ENCODE assay signal across 11 mouse cellular contexts in the genomic region with DNA sequence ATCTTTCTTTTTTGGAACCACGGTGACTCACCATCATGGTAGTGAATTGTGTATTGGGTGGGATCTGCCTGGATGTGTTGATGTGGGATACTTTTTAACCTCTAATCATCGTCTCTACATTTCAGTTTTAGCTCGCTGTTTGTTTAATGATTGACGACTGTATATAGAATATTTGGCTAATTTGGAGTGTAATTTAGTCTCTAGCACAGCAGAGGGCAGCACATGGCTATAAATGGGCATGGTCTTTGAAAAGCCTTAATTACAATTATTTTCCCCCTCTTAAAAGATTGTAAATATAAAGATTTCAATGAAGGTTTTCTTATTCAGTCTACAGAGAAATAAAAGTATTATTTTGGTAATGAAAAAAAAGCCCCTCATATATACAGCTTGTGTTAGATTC. TPM values are rescaled to one million over a fixed set of nuclear protein-coding genes. Genes with fewer than 3 reads are reported as not detected.
A peak's percentile ranks its signal among the peaks of the same experiment; 100 is the strongest.
DNase-seq lines count a peak whose midpoint lies in the region; ATAC-seq and TF ChIP-seq lines count a peak whose summit lies in the region.
"Had no signal": no experiment of that assay in that cellular context is flagged by ENCODE, and none has a peak within 500 bp of the region (broad histone marks: within the 10 kb centered on the region; RNA-seq: fewer than 3 reads in every experiment).

No protein-coding gene starts in this region.

- intact Hi-C loops in left cerebral cortex, adult 2 months (cut with DNase I) = loop anchor here (5.0 kb wide), 1 partner anchor 1035 kb away; no protein-coding TSS in a partner anchor
- intact Hi-C loops in left cerebral cortex, postnatal 10 days (cut with DNase I) = loop anchor here (10.0 kb wide), 1 partner anchor 1038 kb away; no protein-coding TSS in a partner anchor

- dilution Hi-C loops in CH12.LX (cut with MboI; ENCODE audit: extremely low pct_ligation_motif_present, extremely low pct_unique_long_range_greater_than_20kb, low sequenced_read_pairs) = no loop called here

- TF ChIP-seq RAD21 in CH12.LX (IDR thresholded peaks at IDR 0.05; ENCODE audit: low read depth, low read length) = peak; percentile 91

- peak; percentile 52 for DNase-seq in forebrain, embryonic 14.5 days (ENCODE audit: low spot score)
- DNase-seq in forebrain, embryonic 10.5 days (ENCODE audit: extremely low spot score, low spot score) = no peak
- DNase-seq in left cerebral cortex, adult 2 months (ENCODE audit: extremely low spot score in 1 of 2, low spot score in 2 of 2) = no peak
- DNase-seq in left cerebral cortex, postnatal 10 days (ENCODE audit: extremely low spot score in 1 of 2, low spot score in 2 of 2) = no peak
- no peak for DNase-seq in CH12.LX (ENCODE audit: extremely low read depth)
- peak; percentile 43 for DNase-seq in lung, postnatal 0 days (ENCODE audit: low spot score)
- no peak for DNase-seq in left cerebral cortex, adult 18-20 months (ENCODE audit: low spot score in 2 of 2)
- DNase-seq in ovary, adult 18-20 months (ENCODE audit: low spot score) = no peak
- DNase-seq: liver, embryonic 13.5 days had no signal

- no peak overlapping the region for H3K4me2 ChIP-seq in forebrain, embryonic 14.5 days (ENCODE audit: low read length)
- no peak overlapping the region; the same call in 1 of the 2 replicates for H3K4me2 ChIP-seq in CH12.LX (ENCODE audit: insufficient read depth, low read depth, poor library complexity, severe bottlenecking)
- H3K4me2 ChIP-seq in lung, postnatal 0 days (replicated peaks; ENCODE audit: low read depth, low read length) = no peak overlapping the region
- H3K4me2 ChIP-seq: liver, embryonic 13.5 days; stomach, embryonic 15.5 days had no signal

- no peaks in the 10 kb centered on the region for H3K9me3 ChIP-seq in forebrain, embryonic 14.5 days (replicated peaks; ENCODE audit: control insufficient read depth, low read length)
- no peaks in the 10 kb centered on the region for H3K9me3 ChIP-seq in forebrain, embryonic 10.5 days
- H3K9me3 ChIP-seq in CH12.LX (replicated peaks; ENCODE audit: low read length) = no peaks in the 10 kb centered on the region
- no peaks in the 10 kb centered on the region for H3K9me3 ChIP-seq in lung, postnatal 0 days (ENCODE audit: low read length)
- H3K9me3 ChIP-seq: heart, embryonic 10.5 days; liver, embryonic 13.5 days; stomach, embryonic 15.5 days had no signal

- no peak overlapping the region for H3K27ac ChIP-seq in forebrain, embryonic 14.5 days (ENCODE audit: low read depth, low read length)
- no peak overlapping the region for H3K27ac ChIP-seq in forebrain, embryonic 10.5 days
- no peak overlapping the region for H3K27ac ChIP-seq in left cerebral cortex, adult 2 months
- no peak overlapping the region for H3K27ac ChIP-seq in CH12.LX (ENCODE audit: insufficient read depth, low read depth)
- no peak overlapping the region for H3K27ac ChIP-seq in lung, postnatal 0 days (ENCODE audit: low read length)
- H3K27ac ChIP-seq: heart, embryonic 10.5 days; liver, embryonic 13.5 days; stomach, embryonic 15.5 days had no signal

- no peak for ATAC-seq in forebrain, embryonic 14.5 days
- no peak for ATAC-seq in lung, postnatal 0 days

- peak; percentile 67 for TF ChIP-seq CTCF in left cerebral cortex, adult 2 months (IDR thresholded peaks at IDR 0.05)
- TF ChIP-seq CTCF in CH12.LX (conservative IDR thresholded peaks at IDR 0.05 in 1 of 2, IDR thresholded peaks at IDR 0.05 in 1 of 2; ENCODE audit: low read depth in 2 of 2, low read length in 2 of 2) = peak; percentile 4 to 84; a peak in 2 of 4 replicates
- peak; percentile 63 for TF ChIP-seq CTCF in lung, postnatal 0 days (IDR thresholded peaks at IDR 0.05)

- no peak overlapping the region for H3K9ac ChIP-seq in forebrain, embryonic 14.5 days (ENCODE audit: low read length)
- no peak overlapping the region for H3K9ac ChIP-seq in CH12.LX (ENCODE audit: insufficient read depth, low read depth)
- no peak overlapping the region for H3K9ac ChIP-seq in lung, postnatal 0 days (replicated peaks; ENCODE audit: low read depth)
- H3K9ac ChIP-seq: liver, embryonic 13.5 days; stomach, embryonic 15.5 days had no signal

- H3K27me3 ChIP-seq in forebrain, embryonic 14.5 days (replicated peaks; ENCODE audit: control insufficient read depth, insufficient read depth, low read length) = no peaks in the 10 kb centered on the region
- no peaks in the 10 kb centered on the region for H3K27me3 ChIP-seq in forebrain, embryonic 10.5 days (ENCODE audit: poor library complexity, severe bottlenecking)
- no peaks in the 10 kb centered on the region for H3K27me3 ChIP-seq in CH12.LX (replicated peaks)
- H3K27me3 ChIP-seq in lung, postnatal 0 days (replicated peaks; ENCODE audit: insufficient read depth, low read length) = no peaks in the 10 kb centered on the region
- H3K27me3 ChIP-seq: liver, embryonic 13.5 days; stomach, embryonic 15.5 days had no signal

- H3K36me3 ChIP-seq in forebrain, embryonic 14.5 days (ENCODE audit: control insufficient read depth, insufficient read depth, low read length) = 0 out of 2 replicates have a peak, but pooled peaks cover 5% of the 10 kb centered on the region
- no peaks in the 10 kb centered on the region for H3K36me3 ChIP-seq in forebrain, embryonic 10.5 days (replicated peaks)
- no peaks in the 10 kb centered on the region for H3K36me3 ChIP-seq in CH12.LX (replicated peaks in 1 of 2; ENCODE audit: control insufficient read depth in 1 of 2, insufficient read depth in 1 of 2, low read length in 1 of 2)
- H3K36me3 ChIP-seq in lung, postnatal 0 days (ENCODE audit: insufficient read depth, low read length) = no peaks in the 10 kb centered on the region
- H3K36me3 ChIP-seq: heart, embryonic 10.5 days; liver, embryonic 13.5 days; stomach, embryonic 15.5 days had no signal

- no peak overlapping the region for H3K4me3 ChIP-seq in forebrain, embryonic 14.5 days (ENCODE audit: low read depth, low read length)
- no peak overlapping the region for H3K4me3 ChIP-seq in forebrain, embryonic 10.5 days
- H3K4me3 ChIP-seq in left cerebral cortex, adult 2 months = no peak overlapping the region
- no peak overlapping the region for H3K4me3 ChIP-seq in CH12.LX (replicated peaks in 1 of 3; ENCODE audit: low read depth in 2 of 3, low read length in 2 of 3, poor library complexity in 1 of 3)
- H3K4me3 ChIP-seq in lung, postnatal 0 days (ENCODE audit: low read depth, low read length) = no peak overlapping the region
- H3K4me3 ChIP-seq: heart, embryonic 10.5 days; liver, embryonic 13.5 days; stomach, embryonic 15.5 days had no signal

- H3K79me2 ChIP-seq in CH12.LX (replicated peaks; ENCODE audit: control insufficient read depth, extremely low read depth, insufficient read depth, poor library complexity, severe bottlenecking) = no peaks in the 10 kb centered on the region

- in situ Hi-C loops in CH12.LX (cut with MboI; ENCODE audit: low pct_ligation_motif_present, low pct_unique_long_range_greater_than_20kb, low sequenced_read_pairs) = loop anchor here (5.0 kb wide), 1 partner anchor 90 kb away; no protein-coding TSS in a partner anchor

- no peak for TF ChIP-seq POLR2A in CH12.LX (IDR thresholded peaks at IDR 0.05; ENCODE audit: low read depth, low read length)

- H3K4me1 ChIP-seq in forebrain, embryonic 14.5 days (ENCODE audit: control insufficient read depth, insufficient read depth, low read length) = no peaks in the 10 kb centered on the region
- peaks cover 18% of the 10 kb centered on the region for H3K4me1 ChIP-seq in forebrain, embryonic 10.5 days
- peaks cover 18 to 30% of the 10 kb centered on the region in 2 experiments for H3K4me1 ChIP-seq in CH12.LX (ENCODE audit: control insufficient read depth in 1 of 2, insufficient read depth in 2 of 2)
- H3K4me1 ChIP-seq in lung, postnatal 0 days (ENCODE audit: insufficient read depth, low read depth, low read length) = no peaks in the 10 kb centered on the region; the same call in 1 of the 2 replicates
- H3K4me1 ChIP-seq: liver, embryonic 13.5 days; stomach, embryonic 15.5 days had no signal

- TF ChIP-seq EP300 in CH12.LX (IDR thresholded peaks at IDR 0.05; ENCODE audit: low read length) = no peak
- no peak for TF ChIP-seq EP300 in lung, postnatal 0 days (IDR thresholded peaks at IDR 0.05)

- WGBS in forebrain, embryonic 14.5 days = 53% methylated on average over 4 of the region's 4 CpGs
- 67% methylated on average over 4 of the region's 4 CpGs for WGBS in forebrain, embryonic 10.5 days
- 29% methylated on average over 4 of the region's 4 CpGs for WGBS in lung, postnatal 0 days

TF ChIP-seq in CH12.LX, 34 proteins besides CTCF, POLR2A, EP300 and RAD21:
- no peak for TF ChIP-seq JUN (IDR thresholded peaks at IDR 0.05; ENCODE audit: insufficient read depth, low read depth, low read length)
- peak; percentile 12; the same call in 1 of the 2 replicates for TF ChIP-seq ZC3H11A (IDR thresholded peaks at IDR 0.05; ENCODE audit: low read depth, low read length)
- TF ChIP-seq USF1 (IDR thresholded peaks at IDR 0.05; ENCODE audit: low read depth, low read length) = no peak
- peak; percentile 61 for TF ChIP-seq SMC3 (IDR thresholded peaks at IDR 0.05; ENCODE audit: low read depth, low read length)
- no peak for TF ChIP-seq E2F4 (IDR thresholded peaks at IDR 0.05; ENCODE audit: insufficient replicate concordance, low read depth, low read length)

RNA-seq across cellular contexts. Expression of a gene that starts 24.3 kb away (rescaled TPM):
- polyA plus RNA-seq in forebrain, embryonic 14.5 days (2014; fragmentation: Nextera tagmentation; extraction: Ambion mirVana) = 0.18 and 0.25 TPM in 2 replicates
- 1.6 TPM in 2 replicates for polyA plus RNA-seq in forebrain, embryonic 10.5 days (2016; fragmentation: Nextera tagmentation; extraction: Ambion mirVana)
- total RNA-seq in left cerebral cortex, adult 2 months (2021) = not detected
- total RNA-seq in left cerebral cortex, postnatal 10 days (2021) = not detected
- total RNA-seq in CH12.LX (2012; rRNA removed) = 12.6 and 15.4 TPM in 2 replicates
- 59.4 and 65.8 TPM in 2 replicates for total RNA-seq in CH12.LX (2014; rRNA removed)
- 18.4 and 20.9 TPM in 2 replicates for polyA plus RNA-seq in CH12.LX (2012; ENCODE audit: insufficient read length, low read depth)
- 0.68 and 1.1 TPM in 2 replicates for polyA plus RNA-seq in lung, postnatal 0 days (2015; fragmentation: Nextera tagmentation; extraction: Ambion mirVana)
- not detected for total RNA-seq in left cerebral cortex, adult 18-20 months (2021)

Comparison
In these comparisons a context has a peak if more than half of its experiments do, and no peak if none do; other contexts are left out.
1. DNase-seq: peak in forebrain, embryonic 14.5 days (single experiment) and lung, postnatal 0 days (single experiment); none in forebrain, embryonic 10.5 days (single experiment), left cerebral cortex, adult 2 months (0 of 2), left cerebral cortex, postnatal 10 days (0 of 2), CH12.LX (single experiment), left cerebral cortex, adult 18-20 months (0 of 2) and ovary, adult 18-20 months (single experiment).
2. RNA of a gene that starts 24.3 kb away (total RNA-seq): 12.6 to 65.8 TPM in CH12.LX; not detected in left cerebral cortex, adult 18-20 months, not detected in left cerebral cortex, adult 2 months and not detected in left cerebral cortex, postnatal 10 days; every median in the first group is over 10 times any median in the second.
3. Peak in every context shown above with its lines, with median percentiles within 50 percentile points of each other: CTCF ChIP-seq.